Mouse (Mus musculus) hindbrain, embryonic 16.5 days (tissue): Measurements from ENCODE around the gene Rapgef1. TPM values are rescaled to one million over a fixed set of nuclear protein-coding genes. Genes with fewer than 3 reads are reported as not detected.

ENCODE experiments used
- ATAC-seq: fragments of 200-750 bp; cut with Nextera tagmentation; 2 replicates; pipeline ENCODE4 v1.8.0; 2017; ENCODE audit warnings: moderate TSS enrichment, moderate library complexity
- H3K27ac ChIP-seq: fragments of 300-500 bp; sonication (generic); 2 replicates; pipeline ENCODE4 v1.5.1; 2014; ENCODE audit warnings: low read depth, mild to moderate bottlenecking, control low read depth, low read length, moderate library complexity
- H3K27me3 ChIP-seq: fragments of 300-500 bp; sonication (generic); replicated peaks from 2 replicates; pipeline ENCODE4 v1.6.1; 2014; ENCODE audit warnings: low read length; ENCODE audit not compliant: control insufficient read depth, insufficient read depth
- H3K36me3 ChIP-seq: fragments of 300-500 bp; sonication (generic); 2 replicates; pipeline ENCODE4 v1.6.1; 2014; ENCODE audit warnings: mild to moderate bottlenecking, low read length, moderate library complexity, mixed read lengths; ENCODE audit not compliant: control insufficient read depth, insufficient read depth
- H3K4me1 ChIP-seq: fragments of 300-500 bp; sonication (generic); 2 replicates; pipeline ENCODE4 v1.6.1; 2014; ENCODE audit warnings: low read depth, low read length; ENCODE audit not compliant: control insufficient read depth, insufficient read depth
- H3K4me2 ChIP-seq: fragments of 300-500 bp; sonication (generic); 2 replicates; pipeline ENCODE4 v1.6.1; 2014; ENCODE audit warnings: mild to moderate bottlenecking, low read length, control low read depth, moderate library complexity
- H3K4me3 ChIP-seq: fragments of 300-500 bp; sonication (generic); 2 replicates; pipeline ENCODE4 v1.5.1; 2014; ENCODE audit warnings: mild to moderate bottlenecking, low read length, control low read depth, moderate library complexity
- H3K9ac ChIP-seq: fragments of 300-500 bp; sonication (generic); 2 replicates; pipeline ENCODE4 v1.6.1; 2014; ENCODE audit warnings: low read depth, mild to moderate bottlenecking, control low read depth, low read length, moderate library complexity
- H3K9me3 ChIP-seq: fragments of 300-500 bp; sonication (generic); 2 replicates; pipeline ENCODE4 v1.6.1; 2014; ENCODE audit warnings: mild to moderate bottlenecking, low read length, moderate library complexity; ENCODE audit not compliant: control insufficient read depth
- WGBS: fragments of 180-500 bp; shearing (Covaris S2); extraction: QIAGEN DNeasy Blood & Tissue Kit; methylation state at CpG from one replicate; pipeline ENCODE4 v1.1.7; 2014; 5-methylcytosine and 5-hydroxymethylcytosine counted together
- polyA plus RNA-seq: library from polyadenylated mRNA; unstranded; fragments of >200 nt; fragmentation: Nextera tagmentation; extraction: Ambion mirVana; gene quantifications from 2 replicates; pipeline ENCODE4 v1.2.1, GENCODE M21; 2015

Rapgef1 gene
- polyA plus RNA-seq, 1 experiment from 2014 or later, result 14.8 TPM

GRCm38 (mm10) chr2:29713501-29713900, 94.0 kb downstream of the Rapgef1 start:
- 92% methylated on average over 1 of the region's 2 CpGs for WGBS
- no peak overlapping the region for H3K4me2 ChIP-seq
- peaks cover 15% of the 10 kb centered on the region for H3K36me3 ChIP-seq
- H3K9me3 ChIP-seq, result no peaks in the 10 kb centered on the region
- no peak overlapping the region for H3K4me3 ChIP-seq
- no peaks in the 10 kb centered on the region for H3K27me3 ChIP-seq
- H3K4me1 ChIP-seq, result no peaks in the 10 kb centered on the region
- H3K27ac ChIP-seq, result no peak overlapping the region
- no peak overlapping the region for H3K9ac ChIP-seq
- ATAC-seq, result no peak

- Histone ChIP-seq H3K9me3 (no peaks in the 10 kb centered on the region), H3K27ac (no peak overlapping the region), H3K36me3 (peaks cover 17% of the 10 kb centered on the region), H3K4me1 (no peaks in the 10 kb centered on the region), H3K27me3 (no peaks in the 10 kb centered on the region), H3K4me3 (no peak overlapping the region), H3K9ac (no peak overlapping the region), H3K4me2 (no peak overlapping the region)
- WGBS, result 94% methylated on average over 5 of the region's 5 CpGs
- ATAC-seq, result no peak
Measured at GRCm38 (mm10) chr2:29714127-29714526, 94.6 kb downstream of the Rapgef1 start.

- ATAC-seq, result 0 out of 2 replicates have a peak, but pooled peaks have one; percentile 20
- WGBS, result 42% methylated on average over 7 of the region's 7 CpGs
- no peaks in the 10 kb centered on the region for H3K9me3 ChIP-seq
- peaks cover 14% of the 10 kb centered on the region for H3K36me3 ChIP-seq
- no peak overlapping the region for H3K27ac ChIP-seq
- no peak overlapping the region for H3K9ac ChIP-seq
- no peaks in the 10 kb centered on the region for H3K27me3 ChIP-seq
- no peak overlapping the region for H3K4me2 ChIP-seq
- no peak overlapping the region for H3K4me3 ChIP-seq
- no peaks in the 10 kb centered on the region for H3K4me1 ChIP-seq
Measured at GRCm38 (mm10) chr2:29716143-29716542, 96.6 kb downstream of the Rapgef1 start.

- Histone ChIP-seq H3K9me3 (no peaks in the 10 kb centered on the region), H3K9ac (no peak overlapping the region), H3K4me1 (no peaks in the 10 kb centered on the region), H3K27ac (no peak overlapping the region), H3K27me3 (no peaks in the 10 kb centered on the region), H3K4me2 (no peak overlapping the region), H3K4me3 (no peak overlapping the region), H3K36me3 (peaks cover 11% of the 10 kb centered on the region)
- WGBS, result 23% methylated on average over 6 of the region's 6 CpGs
- ATAC-seq, result peak; percentile 52; the same call in 1 of the 2 replicates
Measured at GRCm38 (mm10) chr2:29716691-29717090, 97.2 kb downstream of the Rapgef1 start.

GRCm38 (mm10) chr2:29718581-29718980, 99.1 kb downstream of the Rapgef1 start:
- WGBS, result 90% methylated on average over 5 of the region's 5 CpGs
- H3K9ac ChIP-seq, result no peak overlapping the region
- ATAC-seq, result no peak
- no peak overlapping the region for H3K27ac ChIP-seq
- H3K36me3 ChIP-seq, result peaks cover 8% of the 10 kb centered on the region; the same call in 1 of the 2 replicates
- no peaks in the 10 kb centered on the region for H3K4me1 ChIP-seq
- no peaks in the 10 kb centered on the region for H3K9me3 ChIP-seq
- no peak overlapping the region for H3K4me2 ChIP-seq
- no peaks in the 10 kb centered on the region for H3K27me3 ChIP-seq
- H3K4me3 ChIP-seq, result no peak overlapping the region

- Histone ChIP-seq H3K9me3 (no peaks in the 10 kb centered on the region), H3K4me3 (no peak overlapping the region), H3K4me2 (no peak overlapping the region), H3K27ac (no peak overlapping the region), H3K9ac (no peak overlapping the region), H3K27me3 (no peaks in the 10 kb centered on the region), H3K36me3 (peaks cover 26% of the 10 kb centered on the region), H3K4me1 (no peaks in the 10 kb centered on the region)
- ATAC-seq, result no peak
- WGBS, result 95% methylated on average over 3 of the region's 3 CpGs
Measured at GRCm38 (mm10) chr2:29723132-29723531, 103.6 kb downstream of the Rapgef1 start.

GRCm38 (mm10) chr2:29724664-29725365, 105.3 kb downstream of the Rapgef1 start:
- no peaks in the 10 kb centered on the region for H3K9me3 ChIP-seq
- WGBS, result 90% methylated on average over 5 of the region's 5 CpGs
- H3K9ac ChIP-seq, result no peak overlapping the region
- H3K4me1 ChIP-seq, result no peaks in the 10 kb centered on the region
- peaks cover 23% of the 10 kb centered on the region for H3K36me3 ChIP-seq
- no peak for ATAC-seq
- no peaks in the 10 kb centered on the region for H3K27me3 ChIP-seq
- no peak overlapping the region for H3K4me3 ChIP-seq
- H3K27ac ChIP-seq, result no peak overlapping the region
- H3K4me2 ChIP-seq, result no peak overlapping the region

- Histone ChIP-seq H3K9ac (no peak overlapping the region), H3K4me2 (no peak overlapping the region), H3K27ac (no peak overlapping the region), H3K27me3 (no peaks in the 10 kb centered on the region), H3K9me3 (no peaks in the 10 kb centered on the region), H3K36me3 (peaks cover 41% of the 10 kb centered on the region), H3K4me1 (no peaks in the 10 kb centered on the region), H3K4me3 (no peak overlapping the region)
- ATAC-seq, result no peak
- WGBS, result 59% methylated on average over 2 of the region's 2 CpGs
Measured at GRCm38 (mm10) chr2:29729500-29729899, 110.0 kb downstream of the Rapgef1 start.

- WGBS, result 91% methylated on average over 3 of the region's 3 CpGs
- Histone ChIP-seq H3K36me3 (peaks cover 46% of the 10 kb centered on the region), H3K4me2 (no peak overlapping the region), H3K4me3 (no peak overlapping the region), H3K27me3 (no peaks in the 10 kb centered on the region), H3K4me1 (no peaks in the 10 kb centered on the region), H3K9ac (no peak overlapping the region), H3K27ac (no peak overlapping the region), H3K9me3 (no peaks in the 10 kb centered on the region)
- ATAC-seq, result no peak
Measured at GRCm38 (mm10) chr2:29731545-29731944, 112.0 kb downstream of the Rapgef1 start.
